Mouse (Mus musculus) liver, embryonic 15.5 days (tissue): ENCODE measurements around the gene Pkn1. TPM values are rescaled to one million over a fixed set of nuclear protein-coding genes. Genes with fewer than 3 reads are reported as not detected.

Experiments used
- ATAC-seq: fragments of 200-750 bp; cut with Nextera tagmentation; 2 replicates; pipeline ENCODE4 v1.8.0; 2017; ENCODE audit warnings: moderate number of reproducible peaks, mild to moderate bottlenecking, moderate library complexity; ENCODE audit not compliant: insufficient read depth
- H3K27ac ChIP-seq: fragments of 300-500 bp; sonication (generic); replicated peaks from 2 replicates; pipeline ENCODE4 v1.5.1; 2015; ENCODE audit warnings: mild to moderate bottlenecking, inconsistent platforms
- H3K27me3 ChIP-seq: fragments of 300-500 bp; sonication (generic); 2 replicates; pipeline ENCODE4 v1.6.1; 2015; ENCODE audit warnings: mild to moderate bottlenecking, inconsistent platforms
- H3K36me3 ChIP-seq: fragments of 300-500 bp; sonication (generic); replicated peaks from 2 replicates; pipeline ENCODE4 v1.6.1; 2015; ENCODE audit warnings: moderate library complexity, mild to moderate bottlenecking, inconsistent platforms
- H3K4me1 ChIP-seq: fragments of 300-500 bp; sonication (generic); replicated peaks from 2 replicates; pipeline ENCODE4 v1.6.1; 2015; ENCODE audit warnings: inconsistent platforms
- H3K4me2 ChIP-seq: fragments of 300-500 bp; sonication (generic); 2 replicates; pipeline ENCODE4 v1.6.1; 2015; ENCODE audit warnings: moderate library complexity, mild to moderate bottlenecking, inconsistent platforms
- H3K4me3 ChIP-seq: fragments of 300-500 bp; sonication (generic); replicated peaks from 2 replicates; pipeline ENCODE4 v1.5.1; 2015; ENCODE audit warnings: mild to moderate bottlenecking, inconsistent platforms
- H3K9ac ChIP-seq: fragments of 300-500 bp; sonication (generic); 2 replicates; pipeline ENCODE4 v1.6.1; 2015; ENCODE audit warnings: moderate library complexity, mild to moderate bottlenecking, inconsistent platforms
- H3K9me3 ChIP-seq: fragments of 300-500 bp; sonication (generic); replicated peaks from 2 replicates; pipeline ENCODE4 v1.6.1; 2016; ENCODE audit warnings: inconsistent platforms
- WGBS: fragments of 180-500 bp; shearing (Covaris S2); methylation state at CpG from one replicate; pipeline ENCODE4 v1.1.7; 2015; ENCODE audit warnings: mixed read lengths; ENCODE audit not compliant: insufficient replicate concordance; 5-methylcytosine and 5-hydroxymethylcytosine counted together
- polyA plus RNA-seq: library from polyadenylated mRNA; unstranded; fragments of >200 nt; fragmentation: Nextera tagmentation; extraction: Ambion mirVana; gene quantifications from 2 replicates; pipeline ENCODE4 v1.2.1, GENCODE M21; 2015

The Pkn1 gene
- polyA plus RNA-seq, 1 experiment from 2014 or later: 11.3 TPM

DNA sequence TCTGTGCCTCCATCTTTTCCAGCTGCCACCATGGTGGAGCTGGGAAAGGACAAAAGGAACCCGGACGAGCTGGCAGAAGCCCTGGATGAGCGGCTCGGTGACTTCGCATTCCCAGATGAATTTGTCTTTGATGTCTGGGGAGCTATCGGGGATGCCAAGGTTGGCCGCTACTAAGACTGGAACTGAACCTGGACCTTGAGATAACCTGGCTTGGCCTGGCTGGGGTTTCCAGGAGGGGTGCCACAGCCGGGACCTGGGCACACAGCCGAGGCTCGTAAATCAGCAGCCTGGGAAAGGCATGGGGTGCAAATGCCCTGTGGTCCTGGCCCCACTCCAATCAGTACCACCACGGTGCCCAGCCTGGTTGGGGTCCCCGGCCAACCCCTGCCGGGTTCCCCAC is 34.9 kb downstream of the Pkn1 start:
- H3K9ac ChIP-seq: no peak overlapping the region
- no peak overlapping the region for H3K27ac ChIP-seq
- peaks cover 58% of the 10 kb centered on the region for H3K4me1 ChIP-seq
- no peak overlapping the region for H3K4me2 ChIP-seq
- H3K4me3 ChIP-seq: no peak overlapping the region
- no peak for ATAC-seq
- H3K36me3 ChIP-seq: no peaks in the 10 kb centered on the region
- no peaks in the 10 kb centered on the region for H3K9me3 ChIP-seq
- 76% methylated on average over 13 of the region's 13 CpGs for WGBS
- H3K27me3 ChIP-seq: peaks cover 20% of the 10 kb centered on the region

DNA sequence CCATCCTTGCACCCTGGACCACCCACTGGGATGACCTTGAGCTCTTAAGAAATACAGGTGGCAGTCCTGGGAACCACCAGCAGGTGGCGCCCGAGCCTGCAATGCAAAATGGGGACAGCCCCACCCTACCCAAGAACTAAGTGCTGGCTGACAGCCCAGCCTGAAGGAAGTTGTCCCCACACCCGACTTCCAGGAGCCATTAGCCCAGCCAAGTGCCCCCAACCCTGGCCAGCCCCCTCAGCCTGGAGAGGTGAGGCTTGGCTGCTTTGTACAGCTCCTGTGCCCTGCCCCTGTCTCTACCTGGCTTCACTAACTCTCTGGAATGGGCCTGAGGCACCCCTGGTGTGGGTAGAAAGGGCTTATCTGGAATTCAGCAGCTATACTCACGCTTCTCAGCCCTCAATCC is 36.6 kb downstream of the Pkn1 start:
- 0 out of 2 replicates have a peak, but pooled peaks cover 4% of the 10 kb centered on the region for H3K36me3 ChIP-seq
- H3K4me1 ChIP-seq: peaks cover 49% of the 10 kb centered on the region
- H3K27ac ChIP-seq: 0 out of 2 replicates have a peak overlapping the region, but pooled peaks have one; percentile 1
- H3K4me2 ChIP-seq: no peak overlapping the region; the same call in 1 of the 2 replicates
- H3K27me3 ChIP-seq: peaks cover 7% of the 10 kb centered on the region
- H3K9me3 ChIP-seq: no peaks in the 10 kb centered on the region
- no peak overlapping the region for H3K9ac ChIP-seq
- H3K4me3 ChIP-seq: no peak overlapping the region
- 3% methylated on average over 4 of the region's 4 CpGs for WGBS
- peak; percentile 51 for ATAC-seq

- H3K4me1 ChIP-seq: peaks cover 53% of the 10 kb centered on the region
- H3K27ac ChIP-seq: no peak overlapping the region
- H3K9ac ChIP-seq: no peak overlapping the region
- peak overlapping the region; percentile 13; the same call in 1 of the 2 replicates for H3K4me2 ChIP-seq
- H3K9me3 ChIP-seq: no peaks in the 10 kb centered on the region
- no peaks in the 10 kb centered on the region for H3K27me3 ChIP-seq
- 44% methylated on average over 22 of the region's 22 CpGs for WGBS
- no peak for ATAC-seq
- H3K36me3 ChIP-seq: 0 out of 2 replicates have a peak, but pooled peaks cover 4% of the 10 kb centered on the region
- H3K4me3 ChIP-seq: no peak overlapping the region
Observed at GRCm38 (mm10) chr8:83660995-83661680, 37.8 kb downstream of the Pkn1 start.

GRCm38 (mm10) chr8:83660545-83660944 is 38.4 kb downstream of the Pkn1 start:
- H3K36me3 ChIP-seq: 0 out of 2 replicates have a peak, but pooled peaks cover 4% of the 10 kb centered on the region
- H3K9me3 ChIP-seq: no peaks in the 10 kb centered on the region
- no peak for ATAC-seq
- WGBS: 38% methylated on average over 8 of the region's 8 CpGs
- peak overlapping the region; percentile 13; the same call in 1 of the 2 replicates for H3K4me2 ChIP-seq
- no peak overlapping the region for H3K27ac ChIP-seq
- H3K4me3 ChIP-seq: no peak overlapping the region
- peaks cover 56% of the 10 kb centered on the region for H3K4me1 ChIP-seq
- no peak overlapping the region for H3K9ac ChIP-seq
- no peaks in the 10 kb centered on the region for H3K27me3 ChIP-seq

DNA sequence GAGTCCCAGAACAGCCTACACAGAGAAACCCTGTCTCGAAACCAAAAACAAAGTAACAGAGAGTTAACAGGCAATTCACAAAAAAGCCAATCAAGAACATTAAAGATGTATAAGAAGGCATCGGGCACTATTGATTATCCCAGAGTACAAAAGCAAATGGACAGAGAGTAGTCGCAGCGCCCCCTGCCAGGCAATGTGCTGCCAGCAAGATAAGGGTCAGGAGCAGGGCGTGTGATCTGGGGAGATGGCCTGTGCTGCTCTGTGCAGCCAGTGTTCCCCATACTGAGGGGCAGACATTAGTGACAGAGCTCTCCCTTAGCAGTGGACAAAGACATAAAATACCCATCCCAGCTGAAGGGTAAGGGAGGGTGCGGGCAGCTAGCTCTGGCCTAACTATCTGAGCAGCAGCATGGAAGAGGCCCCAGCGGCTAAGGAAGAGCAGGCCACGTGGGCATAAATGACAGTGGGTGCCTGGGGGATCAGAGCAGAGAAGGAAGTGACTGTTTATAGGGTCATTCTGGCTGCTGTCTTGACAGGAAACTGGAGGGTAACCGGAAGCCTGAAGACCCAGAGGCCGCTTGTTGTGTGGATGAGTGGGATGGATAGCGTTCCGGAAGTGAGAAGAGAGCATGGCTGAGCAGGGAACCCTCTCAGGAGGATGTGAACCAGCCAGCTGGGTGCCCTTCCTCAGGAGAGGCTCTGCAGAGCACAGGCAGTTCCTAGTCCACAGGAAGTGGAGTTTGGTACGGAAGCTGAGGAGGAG is 42.3 kb downstream of the Pkn1 start:
- Histone ChIP-seq H3K4me1 (peaks cover 73% of the 10 kb centered on the region), H3K36me3 (0 out of 2 replicates have a peak, but pooled peaks cover 4% of the 10 kb centered on the region), H3K9me3 (no peaks in the 10 kb centered on the region), H3K4me3 (no peak overlapping the region), H3K9ac (no peak overlapping the region), H3K27ac (peak overlapping the region; percentile 65), H3K27me3 (no peaks in the 10 kb centered on the region), H3K4me2 (peak overlapping the region; percentile 30)
- ATAC-seq: no peak
- 37% methylated on average over 13 of the region's 13 CpGs for WGBS

GRCm38 (mm10) chr8:83656043-83656442 is 42.9 kb downstream of the Pkn1 start:
- H3K36me3 ChIP-seq: 0 out of 2 replicates have a peak, but pooled peaks cover 4% of the 10 kb centered on the region
- 66% methylated on average over 9 of the region's 9 CpGs for WGBS
- no peak overlapping the region for H3K4me2 ChIP-seq
- peaks cover 70% of the 10 kb centered on the region for H3K4me1 ChIP-seq
- H3K4me3 ChIP-seq: no peak overlapping the region
- H3K9ac ChIP-seq: no peak overlapping the region
- no peaks in the 10 kb centered on the region for H3K9me3 ChIP-seq
- H3K27me3 ChIP-seq: no peaks in the 10 kb centered on the region
- H3K27ac ChIP-seq: peak overlapping the region; percentile 65; the same call in 1 of the 2 replicates
- ATAC-seq: no peak

- no peak for ATAC-seq
- H3K9ac ChIP-seq: no peak overlapping the region
- WGBS: 70% methylated on average over 6 of the region's 6 CpGs
- no peak overlapping the region for H3K4me3 ChIP-seq
- H3K4me1 ChIP-seq: peaks cover 57% of the 10 kb centered on the region
- no peak overlapping the region for H3K27ac ChIP-seq
- no peaks in the 10 kb centered on the region for H3K9me3 ChIP-seq
- no peaks in the 10 kb centered on the region; the same call in 1 of the 2 replicates for H3K27me3 ChIP-seq
- H3K4me2 ChIP-seq: peak overlapping the region; percentile 10; the same call in 1 of the 2 replicates
- H3K36me3 ChIP-seq: 0 out of 2 replicates have a peak, but pooled peaks cover 4% of the 10 kb centered on the region
Observed at GRCm38 (mm10) chr8:83654725-83655124, 44.3 kb downstream of the Pkn1 start.

DNA sequence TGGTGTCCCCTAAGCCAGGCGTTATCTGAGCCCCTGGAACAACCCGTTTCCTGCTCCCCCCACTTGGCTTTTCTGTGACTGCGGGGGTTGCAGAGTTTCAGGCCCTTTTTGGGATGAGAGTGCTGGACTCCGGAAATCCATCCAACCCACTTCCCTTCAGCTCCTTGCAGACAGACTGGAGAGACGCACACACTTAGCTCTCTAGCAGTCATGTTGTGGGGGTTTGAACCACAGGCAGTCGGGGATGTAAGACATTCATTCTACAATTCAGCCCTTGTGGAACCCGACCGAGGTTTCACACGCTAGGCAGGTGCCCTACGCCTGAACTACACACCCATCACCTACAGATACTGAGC is 45.3 kb downstream of the Pkn1 start:
- H3K9ac ChIP-seq: peak overlapping the region; percentile 95
- 0 out of 2 replicates have a peak, but pooled peaks cover 4% of the 10 kb centered on the region for H3K36me3 ChIP-seq
- H3K27me3 ChIP-seq: no peaks in the 10 kb centered on the region; the same call in 1 of the 2 replicates
- 19% methylated on average over 10 of the region's 10 CpGs for WGBS
- peak overlapping the region; percentile 86 for H3K27ac ChIP-seq
- peak overlapping the region; percentile 91 for H3K4me2 ChIP-seq
- H3K9me3 ChIP-seq: no peaks in the 10 kb centered on the region
- ATAC-seq: no peak
- peak overlapping the region; percentile 89 for H3K4me3 ChIP-seq
- peaks cover 57% of the 10 kb centered on the region for H3K4me1 ChIP-seq

- H3K27ac ChIP-seq: peak overlapping the region; percentile 86
- H3K36me3 ChIP-seq: 0 out of 2 replicates have a peak, but pooled peaks cover 4% of the 10 kb centered on the region
- ATAC-seq: peak; percentile 45
- H3K9me3 ChIP-seq: no peaks in the 10 kb centered on the region
- peak overlapping the region; percentile 91 for H3K4me2 ChIP-seq
- H3K4me3 ChIP-seq: peak overlapping the region; percentile 89
- H3K9ac ChIP-seq: peak overlapping the region; percentile 95
- WGBS: under 1% methylated on average over 46 of the region's 46 CpGs
- no peaks in the 10 kb centered on the region; the same call in 1 of the 2 replicates for H3K27me3 ChIP-seq
- H3K4me1 ChIP-seq: peaks cover 57% of the 10 kb centered on the region
Observed at GRCm38 (mm10) chr8:83652744-83653661, 46.0 kb downstream of the Pkn1 start.

DNA sequence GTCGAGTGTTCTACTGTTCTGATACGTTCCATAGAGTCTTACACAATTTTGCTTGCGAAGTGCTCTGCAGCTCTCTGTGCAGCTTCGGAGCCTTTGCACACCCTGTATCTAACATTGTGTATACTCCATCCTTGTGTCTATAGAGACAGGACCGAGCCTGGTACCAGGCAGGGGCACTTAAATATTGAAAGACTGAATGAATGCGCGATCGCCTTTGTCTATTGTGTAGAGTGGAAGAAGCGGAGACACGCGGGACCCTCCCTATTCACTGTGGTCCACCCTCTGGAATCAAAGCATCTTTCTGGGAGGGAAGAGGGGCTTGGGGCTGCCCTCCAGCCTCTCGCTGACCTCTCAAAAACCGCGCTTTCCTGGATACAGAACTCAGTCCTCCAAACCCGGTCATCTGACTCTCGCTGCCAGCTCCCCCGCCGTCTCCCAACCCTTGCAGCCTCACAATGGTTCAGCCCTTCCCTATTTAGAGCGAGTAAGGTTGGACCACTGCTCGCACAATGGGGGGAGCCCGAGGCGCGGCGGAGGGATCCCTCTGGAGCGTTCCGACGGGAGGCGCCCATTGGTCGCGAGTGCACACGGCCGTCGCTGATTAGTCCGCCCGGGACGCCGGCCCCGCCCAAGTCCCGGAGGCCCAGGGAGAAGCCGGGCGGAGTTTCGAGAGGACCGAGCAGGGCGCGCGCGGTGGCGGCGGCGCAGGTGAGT is 46.8 kb downstream of the Pkn1 start, which contains the start of gene Gipc1:
Gipc1 (plus strand) TSS at position 648 of the 714 bp plus-strand sequence.
- 4% methylated on average over 50 of the region's 50 CpGs for WGBS
- peak within 1 kb of the TSS; percentile 86 for H3K27ac ChIP-seq
- H3K27me3 ChIP-seq: peaks cover 4% of the 10 kb centered on the region; the same call in 1 of the 2 replicates

More for the DNA sequence above, 46.8 kb downstream of the Pkn1 start, which contains the start of gene Gipc1:
- Histone ChIP-seq H3K9me3 (no peaks in the 10 kb centered on the region), H3K4me2 (peak within 1 kb of the TSS; percentile 91), H3K4me3 (peak within 1 kb of the TSS; percentile 89), H3K9ac (peak within 1 kb of the TSS; percentile 95), H3K36me3 (no peaks in the 10 kb centered on the region), H3K4me1 (peaks cover 50% of the 10 kb centered on the region)
- ATAC-seq: peak; percentile 94
